Comparison of ENCODE assay signal across 8 mouse cellular contexts in the genomic region with DNA sequence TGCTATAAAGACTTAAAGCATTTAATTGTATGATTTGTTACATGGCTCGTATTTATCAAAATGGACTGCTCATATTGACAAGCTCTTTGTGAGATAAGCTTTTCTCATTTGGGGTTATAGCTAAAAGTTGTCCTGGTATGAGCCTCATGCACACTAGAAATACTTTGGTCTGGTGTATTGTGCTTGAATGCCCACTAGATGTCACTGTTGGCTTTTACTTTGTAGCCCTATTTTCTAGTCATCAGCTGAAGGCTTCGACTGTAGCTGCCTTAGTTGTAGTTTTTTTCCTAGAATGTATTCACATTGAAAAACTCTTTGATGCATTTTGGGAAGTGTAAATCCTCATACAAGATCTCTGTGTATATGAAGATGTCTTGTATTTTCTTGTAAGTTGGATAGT. TPM values are rescaled to one million over a fixed set of nuclear protein-coding genes. Genes with fewer than 3 reads are reported as not detected.
DNase-seq lines count a peak whose midpoint lies in the region; ATAC-seq and TF ChIP-seq lines count a peak whose summit lies in the region.

No protein-coding gene starts in this region.

- H3K9me3 ChIP-seq in forebrain, embryonic 11.5 days (ENCODE audit: control insufficient read depth, low read length) = no peaks in the 10 kb centered on the region
- no peaks in the 10 kb centered on the region for H3K9me3 ChIP-seq in forebrain, embryonic 10.5 days
- H3K9me3 ChIP-seq in lung, embryonic 14.5 days (ENCODE audit: low read depth, low read length) = no peaks in the 10 kb centered on the region

- DNase-seq in forebrain, embryonic 11.5 days (ENCODE audit: low spot score) = no peak
- DNase-seq in forebrain, embryonic 10.5 days (ENCODE audit: extremely low spot score, low spot score) = no peak
- DNase-seq in right cerebral cortex, adult 2 months (ENCODE audit: low spot score in 2 of 2) = peak; percentile 33 to 56
- no peak for DNase-seq in right cerebral cortex, postnatal 25 days
- peak; percentile 36 to 40 for DNase-seq in cerebellum, adult 18-20 months
- DNase-seq in heart, postnatal 4 days = peak; percentile 17
- DNase-seq in lung, embryonic 14.5 days = peak; percentile 90
- DNase-seq in splenic B cell, adult 2 months (ENCODE audit: low read depth, low spot score) = peak; percentile 75

- no peak overlapping the region for H3K4me3 ChIP-seq in forebrain, embryonic 11.5 days (ENCODE audit: low read depth, low read length)
- H3K4me3 ChIP-seq in forebrain, embryonic 10.5 days = no peak overlapping the region
- H3K4me3 ChIP-seq in lung, embryonic 14.5 days (ENCODE audit: low read depth, low read length) = no peak overlapping the region

- no peak overlapping the region for H3K9ac ChIP-seq in forebrain, embryonic 11.5 days (ENCODE audit: low read length)
- H3K9ac ChIP-seq in lung, embryonic 14.5 days = no peak overlapping the region

- H3K4me2 ChIP-seq in forebrain, embryonic 11.5 days (ENCODE audit: low read depth, low read length, severe bottlenecking) = no peak overlapping the region
- H3K4me2 ChIP-seq in lung, embryonic 14.5 days = no peak overlapping the region

- H3K4me1 ChIP-seq in forebrain, embryonic 11.5 days (replicated peaks; ENCODE audit: control insufficient read depth, insufficient read depth, low read length) = no peaks in the 10 kb centered on the region
- H3K4me1 ChIP-seq in forebrain, embryonic 10.5 days = no peaks in the 10 kb centered on the region
- no peaks in the 10 kb centered on the region for H3K4me1 ChIP-seq in lung, embryonic 14.5 days (ENCODE audit: insufficient read depth)

- ATAC-seq in forebrain, embryonic 11.5 days (replicated peaks; ENCODE audit: low FRiP score) = 0 out of 2 replicates have a peak, but pooled peaks have one; percentile 56
- ATAC-seq in lung, embryonic 14.5 days (ENCODE audit: insufficient read depth) = peak; percentile 73; the same call in 1 of the 2 replicates

- H3K27ac ChIP-seq in forebrain, embryonic 11.5 days (ENCODE audit: low read depth, low read length) = no peak overlapping the region
- no peak overlapping the region for H3K27ac ChIP-seq in forebrain, embryonic 10.5 days
- no peak overlapping the region for H3K27ac ChIP-seq in lung, embryonic 14.5 days (ENCODE audit: low read depth)

- 35% methylated on average over 2 of the region's 2 CpGs for WGBS in forebrain, embryonic 11.5 days
- WGBS in forebrain, embryonic 10.5 days = 34% methylated on average over 2 of the region's 2 CpGs
- 7% methylated on average over 2 of the region's 2 CpGs for WGBS in lung, embryonic 14.5 days

- H3K36me3 ChIP-seq in forebrain, embryonic 11.5 days (ENCODE audit: control insufficient read depth, insufficient read depth, low read length) = no peaks in the 10 kb centered on the region
- H3K36me3 ChIP-seq in forebrain, embryonic 10.5 days (replicated peaks) = peaks cover 24% of the 10 kb centered on the region
- H3K36me3 ChIP-seq in lung, embryonic 14.5 days (ENCODE audit: insufficient read depth) = peaks cover 9% of the 10 kb centered on the region; the same call in 1 of the 2 replicates
- H3K36me3 ChIP-seq in splenic B cell, adult 2 months (ENCODE audit: control insufficient read depth, insufficient read depth, low read length, poor library complexity, severe bottlenecking) = no peaks in the 10 kb centered on the region

- H3K27me3 ChIP-seq in forebrain, embryonic 11.5 days (ENCODE audit: control insufficient read depth, insufficient read depth, low read length) = no peaks in the 10 kb centered on the region
- H3K27me3 ChIP-seq in forebrain, embryonic 10.5 days (ENCODE audit: poor library complexity, severe bottlenecking) = no peaks in the 10 kb centered on the region
- H3K27me3 ChIP-seq in lung, embryonic 14.5 days (ENCODE audit: insufficient read depth, low read length) = no peaks in the 10 kb centered on the region
- H3K27me3 ChIP-seq in splenic B cell, adult 2 months (ENCODE audit: control insufficient read depth, insufficient read depth, low read length, poor library complexity, severe bottlenecking) = no peaks in the 10 kb centered on the region

- peak; percentile 83 for TF ChIP-seq CTCF in lung, embryonic 14.5 days (IDR thresholded peaks at IDR 0.05; ENCODE audit: low read depth)

RNA-seq across cellular contexts. Expression of gene Anapc10, which starts 22.7 kb away (rescaled TPM):
- polyA plus RNA-seq in forebrain, embryonic 11.5 days (2014; fragmentation: Nextera tagmentation; extraction: Ambion mirVana) = 42.2 and 43.0 TPM in 2 replicates
- polyA plus RNA-seq in forebrain, embryonic 10.5 days (2016; fragmentation: Nextera tagmentation; extraction: Ambion mirVana) = 37.6 and 42.9 TPM in 2 replicates
- total RNA-seq in heart, postnatal 4 days (2021) = 1 to 10 TPM; 8.0 to 8.4 TPM
- 38.7 and 43.0 TPM in 2 replicates for polyA plus RNA-seq in lung, embryonic 14.5 days (2014; fragmentation: Nextera tagmentation; extraction: Ambion mirVana)

RNA-seq across cellular contexts. Expression of gene Abce1, which starts 22.8 kb away (rescaled TPM):
- 144 and 150 TPM in 2 replicates for polyA plus RNA-seq in forebrain, embryonic 11.5 days (2014; fragmentation: Nextera tagmentation; extraction: Ambion mirVana)
- 154 and 159 TPM in 2 replicates for polyA plus RNA-seq in forebrain, embryonic 10.5 days (2016; fragmentation: Nextera tagmentation; extraction: Ambion mirVana)
- 10 to 100 TPM; 64.2 to 68.2 TPM for total RNA-seq in heart, postnatal 4 days (2021)
- polyA plus RNA-seq in lung, embryonic 14.5 days (2014; fragmentation: Nextera tagmentation; extraction: Ambion mirVana) = 132 and 136 TPM in 2 replicates

Comparison
In these comparisons a context has a peak if more than half of its experiments do, and no peak if none do; other contexts are left out.
1. DNase-seq: peak in right cerebral cortex, adult 2 months (2 of 2), cerebellum, adult 18-20 months (2 of 2), heart, postnatal 4 days (single experiment), lung, embryonic 14.5 days (single experiment) and splenic B cell, adult 2 months (single experiment); none in forebrain, embryonic 11.5 days (single experiment), forebrain, embryonic 10.5 days (single experiment) and right cerebral cortex, postnatal 25 days (single experiment).